Mouse (Mus musculus) kidney, postnatal 10 days (tissue): ENCODE measurements at regions not wholly inside any gene's neighbourhood (a gene's known extent, or its start where the extent isn't known, plus 50 kb on each side); places are given as distances from the start of the nearest gene placed in this dataset.
"Not testable (repeated sequence)": the region's sequence is repeated elsewhere in the genome, so short reads cannot be mapped to it uniquely, and the experiment has no call there.

Source experiments
- DNase-seq: peaks from one replicate; pipeline ENCODE4 v3.0.0; 2021; ENCODE audit warnings: mixed read lengths

GRCm38 (mm10) chr12:113333399-113333798 is 147.7 kb downstream of the Tmem121 start:
- no peak for DNase-seq

- DNase-seq = not testable (repeated sequence)
These were observed 148.1 kb downstream of the Tmem121 start for GRCm38 (mm10) chr12:113333853-113334252.

- DNase-seq = no peak
These were observed 151.5 kb downstream of the Tmem121 start for GRCm38 (mm10) chr12:113337271-113337670.

- no peak for DNase-seq
These were observed 150.4 kb upstream of the Adam6b start for GRCm38 (mm10) chr12:113338891-113339290.

GRCm38 (mm10) chr12:113341046-113341445 is 148.3 kb upstream of the Adam6b start:
- DNase-seq = no peak

GRCm38 (mm10) chr12:113355132-113355531 is 134.2 kb upstream of the Adam6b start:
- no peak for DNase-seq

- no peak for DNase-seq
These were observed 131.2 kb upstream of the Adam6b start for GRCm38 (mm10) chr12:113358077-113358476.

- DNase-seq = no peak
These were observed 129.3 kb upstream of the Adam6b start for GRCm38 (mm10) chr12:113360032-113360431.

- DNase-seq = no peak
These were observed 126.8 kb upstream of the Adam6b start for GRCm38 (mm10) chr12:113362409-113363038.

- DNase-seq = no peak
These were observed 125.3 kb upstream of the Adam6b start for GRCm38 (mm10) chr12:113364023-113364422.

- DNase-seq = no peak
These were observed 124.9 kb upstream of the Adam6b start for GRCm38 (mm10) chr12:113364437-113364836.

GRCm38 (mm10) chr12:113365783-113366182 is 123.5 kb upstream of the Adam6b start:
- DNase-seq = no peak

GRCm38 (mm10) chr12:113366394-113366793 is 122.9 kb upstream of the Adam6b start:
- no peak for DNase-seq

GRCm38 (mm10) chr12:113401578-113402113 is 87.7 kb upstream of the Adam6b start:
- no peak for DNase-seq

GRCm38 (mm10) chr12:113402823-113403222 is 86.5 kb upstream of the Adam6b start:
- DNase-seq = no peak

- DNase-seq = no peak
These were observed 78.2 kb upstream of the Adam6b start for GRCm38 (mm10) chr12:113411113-113411512.

GRCm38 (mm10) chr12:113413996-113414395 is 75.3 kb upstream of the Adam6b start:
- no peak for DNase-seq

GRCm38 (mm10) chr12:113417521-113417920 is 71.8 kb upstream of the Adam6b start:
- no peak for DNase-seq

- DNase-seq = no peak
These were observed 70.4 kb upstream of the Adam6b start for GRCm38 (mm10) chr12:113418731-113419402.

- DNase-seq = no peak
These were observed 68.5 kb upstream of the Adam6b start for GRCm38 (mm10) chr12:113420721-113421305.

- DNase-seq = no peak
These were observed 67.4 kb upstream of the Adam6b start for GRCm38 (mm10) chr12:113421716-113422595.

GRCm38 (mm10) chr12:113422736-113423254 is 66.5 kb upstream of the Adam6b start:
- DNase-seq = no peak
